Mouse (Mus musculus): ENCODE measurements around the gene Gm4559. TPM values are rescaled to one million over a fixed set of nuclear protein-coding genes. Genes with fewer than 3 reads are reported as not detected.

The Gm4559 gene
- polyA plus RNA-seq (2015; fragmentation: Illumina TruSeq; extraction: RNeasy Lipid Tissue Mini Kit (QIAGEN cat#74804); ENCODE audit: insufficient read depth, low replicate concordance): not detected

DNA sequence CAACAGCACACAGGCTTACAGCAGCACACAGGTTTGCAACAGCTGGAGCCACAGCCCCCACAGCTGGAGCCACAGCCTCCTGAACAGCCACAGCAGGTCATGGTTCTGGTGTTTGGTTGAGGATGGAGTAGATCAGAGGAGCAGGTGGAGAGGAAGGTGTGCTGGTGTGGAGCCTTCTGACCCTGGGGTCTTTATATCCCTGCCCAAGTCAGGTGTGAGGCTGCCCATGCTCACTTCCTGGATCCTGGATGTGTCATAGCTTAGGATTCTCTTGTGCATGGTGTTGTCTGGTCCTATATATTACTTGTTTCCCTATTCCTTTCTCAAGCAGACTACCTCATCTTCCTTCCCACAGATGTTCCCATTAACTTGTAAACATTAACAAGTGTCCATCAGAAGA is at the start of gene Gm4559:
Gene Gm4559, minus strand, starts transcription at position 101 of the 400 bp plus-strand sequence.

DNA sequence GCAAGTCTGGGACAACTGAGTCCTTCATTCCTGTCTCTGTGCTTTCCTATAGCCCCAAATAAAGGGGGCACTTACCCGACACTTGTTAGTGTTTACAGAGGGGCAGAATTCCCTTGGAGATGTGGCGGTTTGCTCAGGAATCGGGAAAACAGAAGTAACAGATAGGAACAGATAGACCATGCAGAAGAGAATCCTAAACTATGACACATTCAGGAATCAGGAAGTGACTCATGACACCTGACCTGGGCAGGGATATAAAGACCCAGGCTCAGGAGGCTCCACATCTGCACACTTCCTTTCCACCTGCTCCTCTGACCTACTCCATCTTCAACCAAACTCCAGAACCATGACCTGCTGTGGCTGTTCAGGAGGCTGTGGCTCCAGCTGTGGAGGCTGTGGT is 29.1 kb upstream of the Gm4559 start, which contains the start of gene Krtap5-4:
Gene Krtap5-4, plus strand, starts transcription at position 301 of the 400 bp plus-strand sequence.

GRCm38 (mm10) chr7:142297018-142297417 is 22.9 kb upstream of the Gm4559 start, which contains the start of gene Krtap5-1:
Gene Krtap5-1, minus strand, starts transcription at chr7:142297118.

GRCm38 (mm10) chr7:142258254-142258653 is 15.9 kb downstream of the Gm4559 start, which contains the start of gene Gm2431:
Gene Gm2431, minus strand, starts transcription at chr7:142258354.

DNA sequence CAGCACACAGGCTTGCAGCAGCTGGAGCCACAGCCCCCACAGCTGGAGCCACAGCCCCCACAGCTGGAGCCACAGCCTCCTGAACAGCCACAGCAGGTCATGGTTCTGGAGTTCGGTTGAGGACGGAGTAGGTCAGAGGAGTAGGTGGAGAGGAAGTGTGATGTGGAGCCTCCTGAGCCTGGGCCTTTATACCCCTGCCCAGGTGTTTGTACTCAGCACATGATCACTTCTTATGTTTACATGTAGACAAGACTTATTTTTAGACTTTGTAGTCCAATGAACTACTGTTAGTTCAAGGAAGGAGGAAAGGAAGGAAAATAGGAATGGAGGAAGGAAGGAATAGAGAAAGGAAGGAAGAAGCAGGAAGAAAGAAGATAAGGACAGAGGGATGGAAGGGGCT is 33.2 kb downstream of the Gm4559 start, which contains the start of gene Gm40460:
Gene Gm40460, minus strand, starts transcription at position 101 of the 400 bp plus-strand sequence.

DNA sequence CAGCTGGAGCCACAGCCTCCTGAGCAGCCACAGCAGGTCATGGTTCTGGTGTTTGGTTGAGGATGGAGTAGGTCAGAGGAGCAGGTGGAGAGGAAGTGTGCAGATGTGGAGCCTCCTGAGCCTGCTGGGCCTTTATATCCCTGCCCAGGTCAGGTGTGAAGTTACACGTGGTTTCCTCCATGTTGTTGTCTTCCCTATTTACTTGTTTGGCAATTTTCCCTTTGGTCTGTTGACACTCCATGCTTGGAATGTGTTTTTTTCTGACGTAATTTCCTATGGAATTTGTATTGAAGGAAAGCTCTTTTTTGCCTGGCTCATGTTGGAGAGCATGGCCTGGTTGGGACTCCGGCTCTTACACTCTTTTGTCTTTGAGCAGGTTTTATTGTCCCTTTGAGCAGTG is 44.3 kb downstream of the Gm4559 start, which contains the start of gene Krtap5-5:
Gene Krtap5-5, minus strand, starts transcription at position 101 of the 400 bp plus-strand sequence.

Other genes starting within 250 kb of the Gm4559 start
- 34.7 TPM for gene Mob2, start 213.3 kb downstream of the Gm4559 start, polyA plus RNA-seq (2015; fragmentation: Illumina TruSeq; extraction: RNeasy Lipid Tissue Mini Kit (QIAGEN cat#74804); ENCODE audit: insufficient read depth, low replicate concordance)
- gene Dusp8, start 178.5 kb downstream of the Gm4559 start, polyA plus RNA-seq (2015; fragmentation: Illumina TruSeq; extraction: RNeasy Lipid Tissue Mini Kit (QIAGEN cat#74804); ENCODE audit: insufficient read depth, low replicate concordance): 0.88 TPM
- gene Gm45618, start 153.6 kb downstream of the Gm4559 start, polyA plus RNA-seq (2015; fragmentation: Illumina TruSeq; extraction: RNeasy Lipid Tissue Mini Kit (QIAGEN cat#74804); ENCODE audit: insufficient read depth, low replicate concordance): not detected
- gene Gm39115, start 138.3 kb downstream of the Gm4559 start, polyA plus RNA-seq (2015; fragmentation: Illumina TruSeq; extraction: RNeasy Lipid Tissue Mini Kit (QIAGEN cat#74804); ENCODE audit: insufficient read depth, low replicate concordance): not detected
- gene Gm45337, start 129.8 kb downstream of the Gm4559 start, polyA plus RNA-seq (2015; fragmentation: Illumina TruSeq; extraction: RNeasy Lipid Tissue Mini Kit (QIAGEN cat#74804); ENCODE audit: insufficient read depth, low replicate concordance): not detected
- not detected for gene Gm29735, start 117.2 kb downstream of the Gm4559 start, polyA plus RNA-seq (2015; fragmentation: Illumina TruSeq; extraction: RNeasy Lipid Tissue Mini Kit (QIAGEN cat#74804); ENCODE audit: insufficient read depth, low replicate concordance)
- gene Gm4553, start 108.6 kb downstream of the Gm4559 start, polyA plus RNA-seq (2015; fragmentation: Illumina TruSeq; extraction: RNeasy Lipid Tissue Mini Kit (QIAGEN cat#74804); ENCODE audit: insufficient read depth, low replicate concordance): not detected
- gene Krtap5-2, start 98.4 kb downstream of the Gm4559 start, polyA plus RNA-seq (2015; fragmentation: Illumina TruSeq; extraction: RNeasy Lipid Tissue Mini Kit (QIAGEN cat#74804); ENCODE audit: insufficient read depth, low replicate concordance): not detected
- not detected for gene Gm10153, start 84.0 kb downstream of the Gm4559 start, polyA plus RNA-seq (2015; fragmentation: Illumina TruSeq; extraction: RNeasy Lipid Tissue Mini Kit (QIAGEN cat#74804); ENCODE audit: insufficient read depth, low replicate concordance)
- not detected for gene Krtap5-3, start 73.0 kb downstream of the Gm4559 start, polyA plus RNA-seq (2015; fragmentation: Illumina TruSeq; extraction: RNeasy Lipid Tissue Mini Kit (QIAGEN cat#74804); ENCODE audit: insufficient read depth, low replicate concordance)
- not detected for gene Gm7579, start 62.5 kb downstream of the Gm4559 start, polyA plus RNA-seq (2015; fragmentation: Illumina TruSeq; extraction: RNeasy Lipid Tissue Mini Kit (QIAGEN cat#74804); ENCODE audit: insufficient read depth, low replicate concordance)
- not detected for gene Krtap5-5, start 44.4 kb downstream of the Gm4559 start, polyA plus RNA-seq (2015; fragmentation: Illumina TruSeq; extraction: RNeasy Lipid Tissue Mini Kit (QIAGEN cat#74804); ENCODE audit: insufficient read depth, low replicate concordance)
- not detected for gene Gm40460, start 33.3 kb downstream of the Gm4559 start, polyA plus RNA-seq (2015; fragmentation: Illumina TruSeq; extraction: RNeasy Lipid Tissue Mini Kit (QIAGEN cat#74804); ENCODE audit: insufficient read depth, low replicate concordance)
- not detected for gene Gm2431, start 16.0 kb downstream of the Gm4559 start, polyA plus RNA-seq (2015; fragmentation: Illumina TruSeq; extraction: RNeasy Lipid Tissue Mini Kit (QIAGEN cat#74804); ENCODE audit: insufficient read depth, low replicate concordance)
- not detected for gene Krtap5-1, start 22.8 kb upstream of the Gm4559 start, polyA plus RNA-seq (2015; fragmentation: Illumina TruSeq; extraction: RNeasy Lipid Tissue Mini Kit (QIAGEN cat#74804); ENCODE audit: insufficient read depth, low replicate concordance)
- gene Krtap5-4, start 29.2 kb upstream of the Gm4559 start, polyA plus RNA-seq (2015; fragmentation: Illumina TruSeq; extraction: RNeasy Lipid Tissue Mini Kit (QIAGEN cat#74804); ENCODE audit: insufficient read depth, low replicate concordance): not detected
- gene Ifitm10, start 99.4 kb upstream of the Gm4559 start, polyA plus RNA-seq (2015; fragmentation: Illumina TruSeq; extraction: RNeasy Lipid Tissue Mini Kit (QIAGEN cat#74804); ENCODE audit: insufficient read depth, low replicate concordance): 3.0 TPM
- 0.93 TPM for gene Gm49369, start 108.3 kb upstream of the Gm4559 start, polyA plus RNA-seq (2015; fragmentation: Illumina TruSeq; extraction: RNeasy Lipid Tissue Mini Kit (QIAGEN cat#74804); ENCODE audit: insufficient read depth, low replicate concordance)
- gene Ctsd, start 113.7 kb upstream of the Gm4559 start, polyA plus RNA-seq (2015; fragmentation: Illumina TruSeq; extraction: RNeasy Lipid Tissue Mini Kit (QIAGEN cat#74804); ENCODE audit: insufficient read depth, low replicate concordance): 310 TPM
- gene Syt8, start 160.5 kb upstream of the Gm4559 start, polyA plus RNA-seq (2015; fragmentation: Illumina TruSeq; extraction: RNeasy Lipid Tissue Mini Kit (QIAGEN cat#74804); ENCODE audit: insufficient read depth, low replicate concordance): 0.32 TPM
- 6.7 TPM for gene Tnni2, start 167.4 kb upstream of the Gm4559 start, polyA plus RNA-seq (2015; fragmentation: Illumina TruSeq; extraction: RNeasy Lipid Tissue Mini Kit (QIAGEN cat#74804); ENCODE audit: insufficient read depth, low replicate concordance)
- 677 TPM for gene Lsp1, start 186.4 kb upstream of the Gm4559 start, polyA plus RNA-seq (2015; fragmentation: Illumina TruSeq; extraction: RNeasy Lipid Tissue Mini Kit (QIAGEN cat#74804); ENCODE audit: insufficient read depth, low replicate concordance)
- 5.0 TPM for gene Tnnt3, start 224.5 kb upstream of the Gm4559 start, polyA plus RNA-seq (2015; fragmentation: Illumina TruSeq; extraction: RNeasy Lipid Tissue Mini Kit (QIAGEN cat#74804); ENCODE audit: insufficient read depth, low replicate concordance)

Measured in spleen, adult 10 weeks (tissue).